Mouse (Mus musculus) midbrain, embryonic 10.5 days (tissue): ENCODE results near the gene Hip1r. TPM values are rescaled to one million over a fixed set of nuclear protein-coding genes. Genes with fewer than 3 reads are reported as not detected.

Experiments used
- DNase-seq: peaks from one replicate; pipeline ENCODE4 v3.0.0-alpha.2; 2017; ENCODE audit warnings: low spot score
- H3K27ac ChIP-seq: fragments of 300-500 bp; sonication (generic); replicated peaks from 2 replicates; pipeline ENCODE4 v1.5.1; 2016; ENCODE audit warnings: mild to moderate bottlenecking
- H3K27me3 ChIP-seq: fragments of 300-500 bp; sonication (generic); 2 replicates; pipeline ENCODE4 v1.6.1; 2016; ENCODE audit warnings: low read depth, mild to moderate bottlenecking; ENCODE audit not compliant: poor library complexity, severe bottlenecking
- H3K36me3 ChIP-seq: fragments of 300-500 bp; sonication (generic); 2 replicates; pipeline ENCODE4 v1.6.1; 2016; ENCODE audit warnings: mild to moderate bottlenecking, moderate library complexity
- H3K4me1 ChIP-seq: fragments of 300-500 bp; sonication (generic); 2 replicates; pipeline ENCODE4 v1.6.1; 2016
- H3K4me3 ChIP-seq: fragments of 300-500 bp; sonication (generic); 2 replicates; pipeline ENCODE4 v1.5.1; 2016; ENCODE audit warnings: mild to moderate bottlenecking, moderate library complexity
- H3K9me3 ChIP-seq: fragments of 300-500 bp; sonication (generic); replicated peaks from 2 replicates; pipeline ENCODE4 v1.6.1; 2016; ENCODE audit warnings: mild to moderate bottlenecking
- WGBS: fragments of 180-500 bp; shearing (Covaris S2); methylation state at CpG from one replicate; pipeline ENCODE4 v1.1.7; 2016; 5-methylcytosine and 5-hydroxymethylcytosine counted together
- polyA plus RNA-seq: library from polyadenylated mRNA; unstranded; fragments of >200 nt; fragmentation: Nextera tagmentation; extraction: Ambion mirVana; gene quantifications from 2 replicates; pipeline ENCODE4 v1.2.1, GENCODE M21; 2016

Hip1r gene
- polyA plus RNA-seq, 1 experiment from 2014 or later: 6.6 TPM

GRCm38 (mm10) chr5:124015727-124016126 is 42.3 kb downstream of the Hip1r start:
- DNase-seq: no peak
- H3K4me1 ChIP-seq: peaks cover 98% of the 10 kb centered on the region
- 77% methylated on average over 2 of the region's 2 CpGs for WGBS
- no peaks in the 10 kb centered on the region for H3K9me3 ChIP-seq
- no peak overlapping the region for H3K4me3 ChIP-seq
- no peak overlapping the region for H3K27ac ChIP-seq
- H3K36me3 ChIP-seq: peaks cover 25% of the 10 kb centered on the region
- H3K27me3 ChIP-seq: no peaks in the 10 kb centered on the region

DNA sequence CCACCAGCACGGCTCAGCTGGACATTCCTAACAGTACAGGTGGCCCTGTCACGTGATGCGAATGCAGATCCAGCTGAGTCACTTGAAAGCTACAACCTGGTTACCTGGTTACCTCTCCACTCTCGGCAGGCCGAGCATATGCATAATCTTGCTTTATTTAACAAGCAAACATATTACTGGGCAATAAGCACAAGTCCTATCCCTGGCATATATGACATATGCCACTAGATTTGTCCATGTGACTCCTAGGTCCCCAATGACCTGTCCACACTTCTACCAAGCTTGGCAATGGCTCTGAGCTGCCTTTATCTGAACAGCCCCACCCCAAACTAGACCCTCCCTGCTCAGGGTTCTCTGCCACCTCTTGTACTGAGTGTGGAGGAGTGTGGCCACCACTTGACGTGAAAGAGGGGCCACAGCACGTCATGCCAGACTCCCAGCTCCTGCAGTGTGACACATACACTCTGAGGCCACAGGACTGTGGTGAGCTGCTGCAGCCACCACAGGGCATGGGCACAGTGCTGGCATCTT is 42.9 kb downstream of the Hip1r start:
- H3K4me1 ChIP-seq: peaks cover 97% of the 10 kb centered on the region

GRCm38 (mm10) chr5:124017941-124018340 is 44.5 kb downstream of the Hip1r start:
- H3K4me1 ChIP-seq: peaks cover 96% of the 10 kb centered on the region

More for the DNA sequence above, 42.9 kb downstream of the Hip1r start:
- H3K36me3 ChIP-seq: peaks cover 29% of the 10 kb centered on the region
- DNase-seq: no peak
- H3K27me3 ChIP-seq: no peaks in the 10 kb centered on the region
- H3K9me3 ChIP-seq: no peaks in the 10 kb centered on the region
- 89% methylated on average over 7 of the region's 7 CpGs for WGBS
- H3K4me3 ChIP-seq: no peak overlapping the region
- peak overlapping the region; percentile 42; the same call in 1 of the 2 replicates for H3K27ac ChIP-seq

DNA sequence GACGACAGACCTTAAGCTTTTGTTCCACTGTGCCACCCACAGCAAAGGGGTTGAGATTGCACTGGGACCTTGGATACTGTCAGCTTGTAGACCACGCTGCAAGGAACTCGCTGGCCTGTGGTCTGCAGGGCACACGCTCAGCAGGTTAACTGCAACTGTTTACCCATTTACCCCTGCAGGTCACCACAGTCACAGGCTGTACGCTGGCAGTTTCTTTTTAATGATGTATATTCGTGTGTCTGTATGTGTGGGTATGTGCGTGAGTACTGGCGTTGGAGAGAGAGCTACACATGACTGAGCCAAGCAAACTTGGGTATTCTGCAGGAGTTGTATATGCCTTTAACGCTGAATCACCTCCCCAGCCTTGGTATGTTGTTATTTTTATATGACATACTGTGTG is 45.2 kb downstream of the Hip1r start:
- Histone ChIP-seq H3K27ac (no peak overlapping the region), H3K4me1 (peaks cover 96% of the 10 kb centered on the region), H3K4me3 (no peak overlapping the region), H3K27me3 (no peaks in the 10 kb centered on the region), H3K36me3 (peaks cover 48% of the 10 kb centered on the region), H3K9me3 (no peaks in the 10 kb centered on the region)
- no peak for DNase-seq
- WGBS: 90% methylated on average over 9 of the region's 9 CpGs

More at GRCm38 (mm10) chr5:124017941-124018340, 44.5 kb downstream of the Hip1r start:
- Histone ChIP-seq H3K27ac (peak overlapping the region; percentile 52; the same call in 1 of the 2 replicates), H3K4me3 (no peak overlapping the region), H3K9me3 (no peaks in the 10 kb centered on the region), H3K36me3 (peaks cover 44% of the 10 kb centered on the region), H3K27me3 (no peaks in the 10 kb centered on the region)
- 92% methylated on average over 9 of the region's 9 CpGs for WGBS
- DNase-seq: no peak

- peaks cover 48% of the 10 kb centered on the region for H3K36me3 ChIP-seq
- no peaks in the 10 kb centered on the region for H3K27me3 ChIP-seq
- no peak for DNase-seq
- H3K9me3 ChIP-seq: no peaks in the 10 kb centered on the region
- no peak overlapping the region for H3K4me3 ChIP-seq
- H3K4me1 ChIP-seq: peaks cover 96% of the 10 kb centered on the region
- 75% methylated on average over 12 of the region's 12 CpGs for WGBS
- 0 out of 2 replicates have a peak overlapping the region, but pooled peaks have one; percentile 56 for H3K27ac ChIP-seq
Measured at GRCm38 (mm10) chr5:124019348-124020216, 46.2 kb downstream of the Hip1r start.

- no peak overlapping the region; the same call in 1 of the 2 replicates for H3K27ac ChIP-seq
- H3K9me3 ChIP-seq: no peaks in the 10 kb centered on the region
- H3K27me3 ChIP-seq: no peaks in the 10 kb centered on the region
- peaks cover 96% of the 10 kb centered on the region for H3K4me1 ChIP-seq
- DNase-seq: no peak
- peaks cover 52% of the 10 kb centered on the region for H3K36me3 ChIP-seq
- no peak overlapping the region for H3K4me3 ChIP-seq
- 91% methylated on average over 11 of the region's 11 CpGs for WGBS
Measured at GRCm38 (mm10) chr5:124021148-124021547, 47.7 kb downstream of the Hip1r start.

- no peaks in the 10 kb centered on the region for H3K9me3 ChIP-seq
- WGBS: 82% methylated on average over 11 of the region's 11 CpGs
- peaks cover 52% of the 10 kb centered on the region for H3K36me3 ChIP-seq
- no peak overlapping the region for H3K4me3 ChIP-seq
- H3K4me1 ChIP-seq: peaks cover 96% of the 10 kb centered on the region
- no peak for DNase-seq
- no peak overlapping the region for H3K27ac ChIP-seq
- no peaks in the 10 kb centered on the region for H3K27me3 ChIP-seq
Measured at GRCm38 (mm10) chr5:124021701-124022100, 48.3 kb downstream of the Hip1r start.

DNA sequence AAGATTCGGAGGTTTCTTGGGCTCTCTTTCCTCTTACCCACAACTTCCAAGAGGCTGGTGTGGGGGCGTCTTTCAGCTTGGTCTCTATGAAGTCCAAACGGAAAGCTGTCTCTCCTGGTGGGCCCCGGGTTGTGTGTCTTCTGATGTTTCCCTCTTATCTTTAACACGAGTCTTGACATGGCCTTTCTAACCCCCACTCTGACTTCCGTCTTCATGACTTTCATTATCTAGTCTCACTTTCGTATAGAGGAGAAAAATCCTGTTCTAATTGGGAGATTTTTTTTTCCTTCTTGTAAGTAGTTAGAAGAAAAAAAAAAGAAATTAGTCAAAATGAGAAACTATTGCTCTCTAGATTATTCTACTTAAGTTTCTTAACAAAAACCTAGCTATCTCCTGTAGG is 48.9 kb downstream of the Hip1r start:
- 87% methylated on average over 7 of the region's 7 CpGs for WGBS
- Histone ChIP-seq H3K27me3 (no peaks in the 10 kb centered on the region), H3K9me3 (no peaks in the 10 kb centered on the region), H3K27ac (0 out of 2 replicates have a peak overlapping the region, but pooled peaks have one; percentile 38), H3K4me3 (no peak overlapping the region), H3K36me3 (peaks cover 57% of the 10 kb centered on the region), H3K4me1 (peaks cover 96% of the 10 kb centered on the region)
- DNase-seq: no peak

DNA sequence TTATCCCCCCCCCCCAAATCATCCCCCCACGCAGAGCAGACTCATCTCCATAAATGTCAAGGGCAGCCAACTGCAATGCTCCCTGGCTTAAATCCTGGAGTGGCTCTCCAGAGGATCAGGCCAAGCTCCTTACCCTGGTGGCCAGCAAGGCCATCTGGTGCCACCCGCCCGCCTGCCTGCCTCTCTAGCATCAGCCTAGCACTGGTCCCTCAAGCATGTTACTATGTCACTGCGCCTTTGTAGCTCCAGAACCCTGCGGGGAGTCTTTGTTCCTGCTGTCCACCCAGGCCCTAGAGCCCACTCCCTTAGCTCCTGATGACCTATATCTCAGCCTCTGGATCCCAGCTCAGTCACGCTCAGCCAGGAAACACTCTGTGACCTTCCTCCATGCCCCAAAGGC is 51.2 kb downstream of the Hip1r start:
- no peak overlapping the region; the same call in 1 of the 2 replicates for H3K4me3 ChIP-seq
- no peak for DNase-seq
- H3K36me3 ChIP-seq: peaks cover 61% of the 10 kb centered on the region
- H3K27ac ChIP-seq: peak overlapping the region; percentile 78
- H3K9me3 ChIP-seq: no peaks in the 10 kb centered on the region
- no peaks in the 10 kb centered on the region for H3K27me3 ChIP-seq
- H3K4me1 ChIP-seq: peaks cover 96% of the 10 kb centered on the region
- WGBS: 71% methylated on average over 6 of the region's 6 CpGs

GRCm38 (mm10) chr5:124025146-124025545 is 51.7 kb downstream of the Hip1r start:
- Histone ChIP-seq H3K9me3 (no peaks in the 10 kb centered on the region), H3K27ac (peak overlapping the region; percentile 78), H3K27me3 (no peaks in the 10 kb centered on the region), H3K4me1 (peaks cover 96% of the 10 kb centered on the region), H3K36me3 (peaks cover 63% of the 10 kb centered on the region), H3K4me3 (no peak overlapping the region; the same call in 1 of the 2 replicates)
- 73% methylated on average over 9 of the region's 9 CpGs for WGBS
- DNase-seq: no peak

DNA sequence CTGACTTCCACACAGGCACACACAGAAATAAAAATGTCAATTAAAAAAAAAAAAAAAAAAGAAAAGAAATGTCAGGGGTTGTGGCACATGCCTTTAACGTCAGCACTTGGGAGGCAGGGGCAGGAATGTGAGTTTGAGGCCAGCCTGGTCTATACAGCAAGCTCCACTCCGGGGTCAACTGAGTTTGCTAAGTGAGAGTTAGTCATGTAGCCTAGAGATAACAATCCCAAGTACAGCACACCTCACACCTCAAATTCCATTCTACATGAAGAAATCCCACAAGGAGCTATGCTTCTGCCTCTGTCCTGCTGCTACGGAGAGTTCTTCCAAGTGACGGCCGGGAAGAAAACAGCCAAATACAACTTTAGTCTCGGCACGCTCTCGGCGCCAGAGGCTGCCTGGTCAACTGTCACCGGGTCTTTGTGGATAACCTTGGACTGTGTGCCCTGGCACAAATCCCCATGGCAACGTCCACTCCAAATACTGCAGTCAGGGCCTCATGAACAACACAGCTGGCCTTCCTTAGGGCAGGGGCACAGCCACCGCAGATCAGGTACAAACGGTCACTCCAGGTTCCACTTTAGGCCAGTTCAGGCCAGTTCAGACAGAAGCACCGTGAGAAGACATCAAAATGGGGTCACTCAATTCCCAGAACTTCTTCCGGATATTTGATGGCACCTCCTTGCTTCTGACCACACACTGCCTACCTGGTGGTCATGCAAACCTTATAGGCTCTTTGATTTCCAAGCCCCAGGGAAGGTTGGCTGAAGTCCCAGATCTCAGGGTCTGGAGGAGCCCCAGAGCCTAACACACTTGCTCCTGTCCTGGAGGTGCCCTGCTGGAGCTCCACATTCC is 52.4 kb downstream of the Hip1r start:
- no peak overlapping the region for H3K4me3 ChIP-seq
- peaks cover 98% of the 10 kb centered on the region for H3K4me1 ChIP-seq

GRCm38 (mm10) chr5:124026568-124026967 is 53.1 kb downstream of the Hip1r start:
- Histone ChIP-seq H3K27ac (peak overlapping the region; percentile 78), H3K4me3 (no peak overlapping the region; the same call in 1 of the 2 replicates), H3K27me3 (no peaks in the 10 kb centered on the region), H3K9me3 (no peaks in the 10 kb centered on the region), H3K4me1 (peaks cover 98% of the 10 kb centered on the region), H3K36me3 (peaks cover 54% of the 10 kb centered on the region)
- 75% methylated on average over 5 of the region's 5 CpGs for WGBS
- DNase-seq: no peak

More for the DNA sequence above, 52.4 kb downstream of the Hip1r start:
- 92% methylated on average over 15 of the region's 15 CpGs for WGBS
- Histone ChIP-seq H3K27ac (peak overlapping the region; percentile 78), H3K9me3 (no peaks in the 10 kb centered on the region), H3K27me3 (no peaks in the 10 kb centered on the region), H3K36me3 (peaks cover 62% of the 10 kb centered on the region)
- no peak for DNase-seq
